Mouse (Mus musculus) activated CD4-positive, CD25-positive, alpha-beta regulatory T cell, adult 9 weeks (primary cell): ENCODE results near the gene Tra2b. TPM values are rescaled to one million over a fixed set of nuclear protein-coding genes. Genes with fewer than 3 reads are reported as not detected.

Experiments
- polyA plus RNA-seq: library from polyadenylated mRNA; unstranded; fragments of 100-300 nt; shearing (Covaris generic); gene quantifications from one replicate; pipeline ENCODE4 v1.2.1, GENCODE M21; 2017

The Tra2b gene
- 359 TPM for polyA plus RNA-seq

DNA sequence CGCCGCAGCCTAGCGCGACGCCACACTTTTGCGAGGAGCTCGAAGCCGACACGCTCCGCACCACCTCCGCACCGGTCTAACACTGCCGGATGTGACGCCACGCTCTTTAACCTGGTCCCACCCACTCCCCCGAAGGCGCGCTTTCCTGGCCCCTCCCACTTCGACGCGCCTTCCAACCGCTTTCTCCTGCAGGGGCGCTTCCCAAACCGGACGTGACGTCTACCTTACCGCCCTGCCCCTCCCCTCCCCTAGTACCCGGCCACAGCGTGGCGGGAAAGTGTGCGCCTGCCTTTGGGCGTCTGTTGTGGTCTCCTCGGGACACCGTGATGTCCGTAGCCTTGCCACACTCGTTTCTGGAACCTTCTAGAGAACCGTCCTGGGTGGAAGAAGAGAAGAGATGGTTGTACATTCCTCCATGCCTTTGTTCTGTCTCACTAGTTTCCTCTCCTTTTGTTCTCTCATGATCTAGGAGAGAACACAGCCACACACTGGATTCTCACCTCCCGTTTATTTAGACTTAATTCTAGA lies at the start of gene Tra2b:
Gene Tra2b (minus strand): TSS at position 157 of the 528 bp plus-strand sequence.

Other genes with a start within 250 kb of the Tra2b start
- gene Igf2bp2, start 102.7 kb downstream of the Tra2b start, polyA plus RNA-seq, result 0.93 TPM
- 8.5 TPM for gene Etv5, start 173.7 kb upstream of the Tra2b start, polyA plus RNA-seq